Mouse (Mus musculus) kidney, embryonic 14.5 days (tissue): ENCODE results near the gene Shc1. TPM values are rescaled to one million over a fixed set of nuclear protein-coding genes. Genes with fewer than 3 reads are reported as not detected.

Experiments
- ATAC-seq: fragments of 200-750 bp; cut with Nextera tagmentation; 2 replicates; pipeline ENCODE4 v1.8.0; 2017; ENCODE audit warnings: moderate number of reproducible peaks, mild to moderate bottlenecking, moderate TSS enrichment, moderate library complexity; ENCODE audit not compliant: low FRiP score, low TSS enrichment
- H3K27ac ChIP-seq: fragments of 300-500 bp; sonication (generic); 2 replicates; pipeline ENCODE4 v1.5.1; 2014; ENCODE audit warnings: low read depth, mild to moderate bottlenecking, low read length, moderate library complexity, mixed read lengths
- H3K27me3 ChIP-seq: fragments of 300-500 bp; sonication (generic); 2 replicates; pipeline ENCODE4 v1.6.1; 2014; ENCODE audit warnings: mild to moderate bottlenecking, low read length; ENCODE audit not compliant: control insufficient read depth, insufficient read depth
- H3K36me3 ChIP-seq: fragments of 300-500 bp; sonication (generic); 2 replicates; pipeline ENCODE4 v1.6.1; 2014; ENCODE audit warnings: low read length, mixed read lengths; ENCODE audit not compliant: control insufficient read depth, insufficient read depth
- H3K4me1 ChIP-seq: fragments of 300-500 bp; sonication (generic); 2 replicates; pipeline ENCODE4 v1.6.1; 2014; ENCODE audit warnings: low read length, mixed read lengths; ENCODE audit not compliant: control insufficient read depth, insufficient read depth
- H3K4me2 ChIP-seq: fragments of 300-500 bp; sonication (generic); replicated peaks from 2 replicates; pipeline ENCODE4 v1.6.1; 2014; ENCODE audit warnings: low read depth, mild to moderate bottlenecking, low read length
- H3K4me3 ChIP-seq: fragments of 300-500 bp; sonication (generic); 2 replicates; pipeline ENCODE4 v1.5.1; 2014; ENCODE audit warnings: mild to moderate bottlenecking, low read length
- H3K9ac ChIP-seq: fragments of 300-500 bp; sonication (generic); 2 replicates; pipeline ENCODE4 v1.6.1; 2014; ENCODE audit warnings: low read depth, mild to moderate bottlenecking, low read length, moderate library complexity
- H3K9me3 ChIP-seq: fragments of 300-500 bp; sonication (generic); 2 replicates; pipeline ENCODE4 v1.6.1; 2016; ENCODE audit warnings: low read length; ENCODE audit not compliant: control insufficient read depth
- WGBS: fragments of 180-500 bp; shearing (Covaris S2); extraction: QIAGEN DNeasy Blood & Tissue Kit; methylation state at CpG from one replicate; pipeline ENCODE4 v1.1.7; 2014; 5-methylcytosine and 5-hydroxymethylcytosine counted together
- polyA plus RNA-seq: library from polyadenylated mRNA; unstranded; fragments of >200 nt; fragmentation: Nextera tagmentation; extraction: Ambion mirVana; gene quantifications from 2 replicates; pipeline ENCODE4 v1.2.1, GENCODE M21; 2014

Shc1 gene
- polyA plus RNA-seq, 1 experiment from 2014 or later, result 64.0 TPM

- H3K9me3 ChIP-seq, result no peaks in the 10 kb centered on the region
- peaks cover 5% of the 10 kb centered on the region; the same call in 1 of the 2 replicates for H3K4me1 ChIP-seq
- no peak for ATAC-seq
- H3K27me3 ChIP-seq, result no peaks in the 10 kb centered on the region
- peaks cover 34% of the 10 kb centered on the region for H3K36me3 ChIP-seq
- no peak overlapping the region for H3K27ac ChIP-seq
- 79% methylated on average over 10 of the region's 10 CpGs for WGBS
- H3K4me2 ChIP-seq, result peak overlapping the region; percentile 60
- peak overlapping the region; percentile 57 for H3K4me3 ChIP-seq
- peak overlapping the region; percentile 51 for H3K9ac ChIP-seq
Measured at GRCm38 (mm10) chr3:89410864-89411263, 7.4 kb upstream of the Shc1 start.

- WGBS, result 6% methylated on average over 28 of the region's 28 CpGs
- ATAC-seq, result peak; percentile 98
- Histone ChIP-seq H3K9me3 (no peaks in the 10 kb centered on the region), H3K4me2 (peak within 1 kb of the TSS; percentile 60), H3K4me1 (peaks cover 10% of the 10 kb centered on the region; the same call in 1 of the 2 replicates), H3K9ac (peak within 1 kb of the TSS; percentile 51), H3K36me3 (peaks cover 43% of the 10 kb centered on the region), H3K4me3 (peak within 1 kb of the TSS; percentile 57), H3K27ac (0 out of 2 replicates have a peak within 1 kb of the TSS, but pooled peaks have one; percentile 37), H3K27me3 (no peaks in the 10 kb centered on the region)
Measured at GRCm38 (mm10) chr3:89411490-89412393, 6.5 kb upstream of the Shc1 start, which contains the start of gene Flad1. TSS of gene Flad1 (minus strand) at chr3:89411870.

- Histone ChIP-seq H3K4me2 (peak overlapping the region; percentile 78), H3K9me3 (no peaks in the 10 kb centered on the region), H3K4me3 (no peak overlapping the region), H3K27me3 (no peaks in the 10 kb centered on the region), H3K27ac (no peak overlapping the region), H3K9ac (no peak overlapping the region), H3K4me1 (peaks cover 23% of the 10 kb centered on the region), H3K36me3 (peaks cover 37% of the 10 kb centered on the region)
- WGBS, result 93% methylated on average over 8 of the region's 8 CpGs
- no peak for ATAC-seq
Measured at GRCm38 (mm10) chr3:89416158-89416557, 2.1 kb upstream of the Shc1 start.

- peak overlapping the region; percentile 78 for H3K4me2 ChIP-seq
- WGBS, result 14% methylated on average over 2 of the region's 2 CpGs
- H3K9ac ChIP-seq, result peak overlapping the region; percentile 70
- no peak for ATAC-seq
- peaks cover 29% of the 10 kb centered on the region for H3K4me1 ChIP-seq
- peak overlapping the region; percentile 99; the same call in 1 of the 2 replicates for H3K27ac ChIP-seq
- H3K36me3 ChIP-seq, result peaks cover 37% of the 10 kb centered on the region
- H3K4me3 ChIP-seq, result peak overlapping the region; percentile 80
- no peaks in the 10 kb centered on the region for H3K9me3 ChIP-seq
- H3K27me3 ChIP-seq, result no peaks in the 10 kb centered on the region
Measured at GRCm38 (mm10) chr3:89417131-89417530, 1.1 kb upstream of the Shc1 start.

- H3K27me3 ChIP-seq, result no peaks in the 10 kb centered on the region
- 0% methylated on average over 20 of the region's 20 CpGs for WGBS
- H3K4me1 ChIP-seq, result peaks cover 36% of the 10 kb centered on the region
- H3K4me3 ChIP-seq, result peak overlapping the region; percentile 80
- H3K27ac ChIP-seq, result peak overlapping the region; percentile 99
- no peaks in the 10 kb centered on the region for H3K9me3 ChIP-seq
- peaks cover 37% of the 10 kb centered on the region for H3K36me3 ChIP-seq
- H3K4me2 ChIP-seq, result peak overlapping the region; percentile 78
- peak; percentile 26 for ATAC-seq
- H3K9ac ChIP-seq, result peak overlapping the region; percentile 70
Measured at GRCm38 (mm10) chr3:89417840-89418169, 438 bp upstream of the Shc1 start.

- Histone ChIP-seq H3K36me3 (peaks cover 35% of the 10 kb centered on the region), H3K4me1 (peaks cover 42% of the 10 kb centered on the region), H3K9ac (peak overlapping the region; percentile 69), H3K4me3 (peak overlapping the region; percentile 80), H3K27ac (peak overlapping the region; percentile 99), H3K9me3 (no peaks in the 10 kb centered on the region), H3K27me3 (no peaks in the 10 kb centered on the region), H3K4me2 (peak overlapping the region; percentile 93)
- peak; percentile 13 for ATAC-seq
- under 1% methylated on average over 16 of the region's 16 CpGs for WGBS
Measured at GRCm38 (mm10) chr3:89418861-89419250, 613 bp downstream of the Shc1 start.

- H3K9ac ChIP-seq, result peak overlapping the region; percentile 69
- WGBS, result 2% methylated on average over 9 of the region's 9 CpGs
- no peaks in the 10 kb centered on the region for H3K9me3 ChIP-seq
- no peaks in the 10 kb centered on the region for H3K27me3 ChIP-seq
- peaks cover 48% of the 10 kb centered on the region for H3K4me1 ChIP-seq
- peaks cover 35% of the 10 kb centered on the region for H3K36me3 ChIP-seq
- ATAC-seq, result no peak
- H3K27ac ChIP-seq, result peak overlapping the region; percentile 99
- peak overlapping the region; percentile 93 for H3K4me2 ChIP-seq
- H3K4me3 ChIP-seq, result peak overlapping the region; percentile 80
Measured at GRCm38 (mm10) chr3:89419571-89419970, 1.3 kb downstream of the Shc1 start.

- H3K27me3 ChIP-seq, result no peaks in the 10 kb centered on the region
- peak overlapping the region; percentile 93 for H3K4me2 ChIP-seq
- WGBS, result 8% methylated on average over 3 of the region's 3 CpGs
- no peaks in the 10 kb centered on the region for H3K9me3 ChIP-seq
- H3K4me3 ChIP-seq, result peak overlapping the region; percentile 80
- no peak for ATAC-seq
- H3K36me3 ChIP-seq, result peaks cover 35% of the 10 kb centered on the region
- H3K9ac ChIP-seq, result peak overlapping the region; percentile 69
- peaks cover 50% of the 10 kb centered on the region for H3K4me1 ChIP-seq
- H3K27ac ChIP-seq, result peak overlapping the region; percentile 99
Measured at GRCm38 (mm10) chr3:89419981-89420380, 1.7 kb downstream of the Shc1 start.

- Histone ChIP-seq H3K27ac (peak overlapping the region; percentile 99), H3K9ac (peak overlapping the region; percentile 70; the same call in 1 of the 2 replicates), H3K4me1 (peaks cover 50% of the 10 kb centered on the region), H3K36me3 (peaks cover 34% of the 10 kb centered on the region), H3K4me3 (peak overlapping the region; percentile 80; the same call in 1 of the 2 replicates), H3K9me3 (no peaks in the 10 kb centered on the region), H3K4me2 (peak overlapping the region; percentile 93), H3K27me3 (no peaks in the 10 kb centered on the region)
- WGBS, result 53% methylated on average over 2 of the region's 2 CpGs
- no peak for ATAC-seq
Measured at GRCm38 (mm10) chr3:89420421-89420820, 2.2 kb downstream of the Shc1 start.
